Comparison of ENCODE assay signal across 8 mouse cellular contexts in genomic region chr3:96501391-96502115, GRCm38 (mm10). TPM values are rescaled to one million over a fixed set of nuclear protein-coding genes. Genes with fewer than 3 reads are reported as not detected.
A peak's percentile ranks its signal among the peaks of the same experiment; 100 is the strongest.
DNase-seq lines count a peak whose midpoint lies in the region; ATAC-seq and TF ChIP-seq lines count a peak whose summit lies in the region.

No protein-coding gene starts in this region.

- no peaks in the 10 kb centered on the region for H3K9me3 ChIP-seq in hindbrain, embryonic 11.5 days (ENCODE audit: control insufficient read depth, low read length)
- no peaks in the 10 kb centered on the region for H3K9me3 ChIP-seq in lung, postnatal 0 days (ENCODE audit: low read length)

- peak; percentile 79 for ATAC-seq in hindbrain, embryonic 11.5 days (ENCODE audit: low FRiP score)
- ATAC-seq in lung, postnatal 0 days = peak; percentile 74

- under 1% methylated on average over 32 of the region's 32 CpGs for WGBS in hindbrain, embryonic 11.5 days
- under 1% methylated on average over 32 of the region's 32 CpGs for WGBS in lung, postnatal 0 days

- peak; percentile 90 for DNase-seq in MEL-GATA-1-ER (ENCODE audit: extremely low read depth, low read depth)
- DNase-seq in cerebellum, adult 8-10 months = peak; percentile 91
- DNase-seq in forelimb bud, embryonic 11.5 days (ENCODE audit: low read depth, low spot score) = peak; percentile 92
- DNase-seq in hindbrain, embryonic 11.5 days (ENCODE audit: low spot score) = peak; percentile 97
- peak; percentile 83 for DNase-seq in layer of hippocampus, adult 9-11 months
- peak; percentile 83 for DNase-seq in lung, postnatal 0 days (ENCODE audit: low spot score)
- peak; percentile 91 for DNase-seq in ovary, postnatal 10 days (ENCODE audit: low spot score)
- DNase-seq in thymus, postnatal 0 days (ENCODE audit: low spot score) = peak; percentile 94

- TF ChIP-seq CTCF in lung, postnatal 0 days (IDR thresholded peaks at IDR 0.05) = no peak

- no peaks in the 10 kb centered on the region for H3K27me3 ChIP-seq in hindbrain, embryonic 11.5 days (ENCODE audit: control insufficient read depth, insufficient read depth, low read length)
- H3K27me3 ChIP-seq in lung, postnatal 0 days (replicated peaks; ENCODE audit: insufficient read depth, low read length) = no peaks in the 10 kb centered on the region

- TF ChIP-seq EP300 in lung, postnatal 0 days (IDR thresholded peaks at IDR 0.05) = 0 out of 2 replicates have a peak, but pooled peaks have one; percentile 44

- peak overlapping the region; percentile 47 for H3K4me3 ChIP-seq in hindbrain, embryonic 11.5 days (ENCODE audit: low read depth, low read length)
- peak overlapping the region; percentile 79 for H3K4me3 ChIP-seq in lung, postnatal 0 days (ENCODE audit: low read depth, low read length)

- H3K4me1 ChIP-seq in hindbrain, embryonic 11.5 days (replicated peaks; ENCODE audit: control insufficient read depth, insufficient read depth, low read length) = no peaks in the 10 kb centered on the region
- H3K4me1 ChIP-seq in lung, postnatal 0 days (ENCODE audit: insufficient read depth, low read depth, low read length) = no peaks in the 10 kb centered on the region

- no peak overlapping the region for H3K27ac ChIP-seq in hindbrain, embryonic 11.5 days (ENCODE audit: low read depth, low read length)
- peak overlapping the region; percentile 95 for H3K27ac ChIP-seq in lung, postnatal 0 days (ENCODE audit: low read length)

- peak overlapping the region; percentile 68 for H3K4me2 ChIP-seq in hindbrain, embryonic 11.5 days (replicated peaks; ENCODE audit: low read depth, low read length)
- H3K4me2 ChIP-seq in lung, postnatal 0 days (replicated peaks; ENCODE audit: low read depth, low read length) = peak overlapping the region; percentile 77

- no peak overlapping the region for H3K9ac ChIP-seq in hindbrain, embryonic 11.5 days (ENCODE audit: low read depth, low read length)
- peak overlapping the region; percentile 33; the same call in 1 of the 2 replicates for H3K9ac ChIP-seq in lung, postnatal 0 days (replicated peaks; ENCODE audit: low read depth)

- no peaks in the 10 kb centered on the region for H3K36me3 ChIP-seq in hindbrain, embryonic 11.5 days (ENCODE audit: control insufficient read depth, insufficient read depth, low read length)
- no peaks in the 10 kb centered on the region for H3K36me3 ChIP-seq in lung, postnatal 0 days (ENCODE audit: insufficient read depth, low read length)

RNA-seq across cellular contexts. Expression of gene Hfe2, which starts 23.4 kb away (rescaled TPM):
- polyA plus RNA-seq in hindbrain, embryonic 11.5 days (2014; fragmentation: Nextera tagmentation; extraction: Ambion mirVana) = 1.5 and 1.6 TPM in 2 replicates
- 0.27 and 0.35 TPM in 2 replicates for polyA plus RNA-seq in lung, postnatal 0 days (2015; fragmentation: Nextera tagmentation; extraction: Ambion mirVana)
- polyA plus RNA-seq in thymus, postnatal 0 days (2015; fragmentation: Nextera tagmentation; extraction: Ambion mirVana) = 0.13 and 0.18 TPM in 2 replicates

RNA-seq across cellular contexts. Expression of gene BC107364, which starts 49.4 kb away (rescaled TPM):
- polyA plus RNA-seq in hindbrain, embryonic 11.5 days (2014; fragmentation: Nextera tagmentation; extraction: Ambion mirVana) = not detected in 2 replicates
- 0.12 and 0.19 TPM in 2 replicates for polyA plus RNA-seq in lung, postnatal 0 days (2015; fragmentation: Nextera tagmentation; extraction: Ambion mirVana)
- 0.46 and 0.55 TPM in 2 replicates for polyA plus RNA-seq in thymus, postnatal 0 days (2015; fragmentation: Nextera tagmentation; extraction: Ambion mirVana)

RNA-seq across cellular contexts. Expression of gene Txnip, which starts 56.2 kb away (rescaled TPM):
- 48.9 and 53.4 TPM in 2 replicates for polyA plus RNA-seq in hindbrain, embryonic 11.5 days (2014; fragmentation: Nextera tagmentation; extraction: Ambion mirVana)
- 468 and 502 TPM in 2 replicates for polyA plus RNA-seq in lung, postnatal 0 days (2015; fragmentation: Nextera tagmentation; extraction: Ambion mirVana)
- polyA plus RNA-seq in thymus, postnatal 0 days (2015; fragmentation: Nextera tagmentation; extraction: Ambion mirVana) = 260 TPM in 2 replicates
